Mouse (Mus musculus) spleen, adult 12 weeks (tissue): ENCODE measurements around the gene Slfn1.
A peak's percentile ranks its signal among the peaks of the same experiment; 100 is the strongest.
"Not testable (repeated sequence)": the region's sequence is repeated elsewhere in the genome, so short reads cannot be mapped to it uniquely, and the experiment has no call there.

Source experiments
- DNase-seq: peaks from one replicate; pipeline ENCODE4 v3.0.0; 2022; ENCODE audit warnings: low spot score

Gene Slfn1

GRCm38 (mm10) chr11:83116597-83117227, at the start of gene Slfn1:
Slfn1 (plus strand) TSS chr11:83116849.
- DNase-seq = no peak

DNA sequence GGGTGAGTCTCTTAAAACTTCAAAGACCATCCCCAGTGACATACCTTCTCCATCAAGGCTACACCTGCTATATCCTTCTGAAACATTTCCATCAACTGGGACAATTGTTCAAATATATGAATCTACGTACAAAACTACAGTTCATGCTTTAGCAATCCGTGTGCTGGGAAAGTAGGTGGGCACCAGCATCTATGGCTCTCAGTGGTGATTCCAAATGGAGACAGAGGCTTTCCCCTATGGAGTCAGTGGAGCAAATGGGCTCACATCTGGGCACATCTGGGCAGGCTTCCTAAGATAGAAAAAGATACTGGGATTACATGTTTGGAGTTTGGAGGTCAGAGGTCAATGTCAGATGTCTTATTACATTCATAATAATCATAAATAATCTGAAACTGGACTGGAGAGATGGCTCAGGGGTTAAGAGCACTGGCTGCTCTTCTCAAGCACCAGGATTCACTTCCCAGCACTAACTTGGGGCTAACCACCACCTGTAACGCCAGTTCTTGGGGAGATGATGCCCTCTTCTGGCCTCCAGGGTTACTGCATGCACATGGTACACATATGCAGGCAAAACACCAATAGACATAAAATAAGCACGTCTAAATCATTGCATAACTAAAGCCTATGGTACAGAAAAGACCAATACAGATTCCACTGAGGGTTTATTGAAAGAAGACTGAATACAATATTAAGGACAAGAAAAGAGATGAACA, 48.5 kb upstream of the Slfn1 start:
- no peak for DNase-seq

- no peak for DNase-seq
Measured at GRCm38 (mm10) chr11:83070321-83070970, 46.2 kb upstream of the Slfn1 start.

GRCm38 (mm10) chr11:83077714-83078422, 38.8 kb upstream of the Slfn1 start:
- DNase-seq = peak; percentile 37

GRCm38 (mm10) chr11:83078423-83079140, 38.1 kb upstream of the Slfn1 start:
- no peak for DNase-seq

GRCm38 (mm10) chr11:83079487-83080199, 37.0 kb upstream of the Slfn1 start:
- no peak for DNase-seq

GRCm38 (mm10) chr11:83082741-83083473, 33.7 kb upstream of the Slfn1 start:
- no peak for DNase-seq

GRCm38 (mm10) chr11:83084161-83084560, 32.5 kb upstream of the Slfn1 start:
- no peak for DNase-seq

DNA sequence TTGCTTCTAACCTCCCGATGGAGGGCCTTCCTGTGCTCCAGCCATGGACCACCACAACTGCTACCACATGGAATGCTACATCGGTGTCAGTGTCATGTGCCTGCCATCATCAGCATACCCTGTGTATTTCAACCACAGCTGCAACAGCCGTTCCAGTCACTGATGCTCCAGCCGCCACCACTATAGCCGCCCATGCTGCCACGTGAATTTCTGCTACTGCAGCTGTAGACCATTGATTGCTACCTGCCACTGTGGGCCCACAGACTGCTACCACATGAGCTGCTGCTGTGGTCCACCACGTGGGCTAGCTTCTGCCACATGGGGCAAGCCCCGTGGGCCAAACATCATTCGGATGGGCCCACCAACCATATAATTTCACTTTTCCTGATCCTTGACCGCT, 31.9 kb upstream of the Slfn1 start:
- DNase-seq = no peak

- no peak for DNase-seq
Measured at GRCm38 (mm10) chr11:83115138-83115537, 1.5 kb upstream of the Slfn1 start.

GRCm38 (mm10) chr11:83118056-83118455, 1.4 kb downstream of the Slfn1 start:
- DNase-seq = no peak

GRCm38 (mm10) chr11:83121131-83121685, 4.6 kb downstream of the Slfn1 start:
- no peak for DNase-seq

GRCm38 (mm10) chr11:83123198-83123597, 6.5 kb downstream of the Slfn1 start:
- DNase-seq = no peak

DNA sequence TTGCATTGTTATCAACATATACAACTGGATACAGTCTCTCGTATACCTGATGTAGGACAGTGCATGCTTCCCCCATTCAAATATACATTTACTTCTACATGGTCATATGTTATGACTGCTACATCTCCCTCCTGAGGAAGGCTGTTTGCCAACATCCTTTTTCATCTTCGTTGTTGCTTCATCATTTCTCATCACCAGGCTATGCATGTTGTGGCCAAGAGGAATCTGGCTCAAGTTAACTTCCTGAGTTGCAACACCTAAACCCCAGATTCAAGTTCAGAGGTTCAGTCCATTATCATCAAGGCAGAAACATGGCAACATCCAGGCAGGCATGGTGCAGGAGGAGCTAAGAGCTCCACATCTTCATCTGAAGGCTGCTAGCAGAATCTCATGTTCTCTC, 8.3 kb downstream of the Slfn1 start:
- no peak for DNase-seq

DNA sequence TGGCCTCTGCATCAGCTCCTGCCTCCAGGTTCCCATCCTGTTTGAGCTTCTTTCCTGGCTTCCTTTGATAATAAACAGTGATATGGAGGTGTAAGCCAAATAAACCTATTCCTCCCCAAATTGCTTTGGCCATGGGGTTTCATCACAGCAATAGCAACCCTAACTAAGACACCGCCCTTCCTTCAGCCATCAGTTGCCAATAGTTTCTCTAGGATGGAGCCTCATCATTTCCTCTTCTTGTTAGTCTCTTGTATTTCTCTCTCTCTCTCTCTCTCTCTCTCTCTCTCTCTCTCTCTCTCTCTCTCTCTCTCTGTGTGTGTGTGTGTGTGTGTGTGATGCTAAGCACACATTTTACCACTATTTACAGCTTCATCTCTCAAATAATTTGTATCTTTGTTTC, 9.0 kb downstream of the Slfn1 start:
- DNase-seq = not testable (repeated sequence)

DNA sequence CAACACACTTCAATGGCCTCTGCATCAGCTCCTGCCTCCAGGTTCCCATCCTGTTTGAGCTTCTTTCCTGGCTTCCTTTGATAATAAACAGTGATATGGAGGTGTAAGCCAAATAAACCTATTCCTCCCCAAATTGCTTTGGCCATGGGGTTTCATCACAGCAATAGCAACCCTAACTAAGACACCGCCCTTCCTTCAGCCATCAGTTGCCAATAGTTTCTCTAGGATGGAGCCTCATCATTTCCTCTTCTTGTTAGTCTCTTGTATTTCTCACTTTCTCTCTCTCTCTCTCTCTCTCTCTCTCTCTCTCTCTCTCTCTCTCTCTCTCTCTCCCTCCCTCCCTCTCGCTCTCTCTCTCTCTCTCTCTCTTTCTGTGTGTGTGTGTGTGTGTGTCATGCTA, 20.6 kb downstream of the Slfn1 start:
- DNase-seq = not testable (repeated sequence)

DNA sequence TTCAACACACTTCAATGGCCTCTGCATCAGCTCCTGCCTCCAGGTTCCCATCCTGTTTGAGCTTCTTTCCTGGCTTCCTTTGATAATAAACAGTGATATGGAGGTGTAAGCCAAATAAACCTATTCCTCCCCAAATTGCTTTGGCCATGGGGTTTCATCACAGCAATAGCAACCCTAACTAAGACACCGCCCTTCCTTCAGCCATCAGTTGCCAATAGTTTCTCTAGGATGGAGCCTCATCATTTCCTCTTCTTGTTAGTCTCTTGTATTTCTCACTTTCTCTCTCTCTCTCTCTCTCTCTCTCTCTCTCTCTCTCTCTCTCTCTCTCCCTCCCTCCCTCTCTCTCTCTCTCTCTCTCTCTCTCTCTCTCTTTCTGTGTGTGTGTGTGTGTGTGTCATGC, 32.3 kb downstream of the Slfn1 start:
- not testable (repeated sequence) for DNase-seq
